Mouse (Mus musculus): ENCODE results near the gene Pex26. TPM values are rescaled to one million over a fixed set of nuclear protein-coding genes. Genes with fewer than 3 reads are reported as not detected.

Pex26 gene
- polyA plus RNA-seq, 1 experiment: 13.5 TPM

DNA sequence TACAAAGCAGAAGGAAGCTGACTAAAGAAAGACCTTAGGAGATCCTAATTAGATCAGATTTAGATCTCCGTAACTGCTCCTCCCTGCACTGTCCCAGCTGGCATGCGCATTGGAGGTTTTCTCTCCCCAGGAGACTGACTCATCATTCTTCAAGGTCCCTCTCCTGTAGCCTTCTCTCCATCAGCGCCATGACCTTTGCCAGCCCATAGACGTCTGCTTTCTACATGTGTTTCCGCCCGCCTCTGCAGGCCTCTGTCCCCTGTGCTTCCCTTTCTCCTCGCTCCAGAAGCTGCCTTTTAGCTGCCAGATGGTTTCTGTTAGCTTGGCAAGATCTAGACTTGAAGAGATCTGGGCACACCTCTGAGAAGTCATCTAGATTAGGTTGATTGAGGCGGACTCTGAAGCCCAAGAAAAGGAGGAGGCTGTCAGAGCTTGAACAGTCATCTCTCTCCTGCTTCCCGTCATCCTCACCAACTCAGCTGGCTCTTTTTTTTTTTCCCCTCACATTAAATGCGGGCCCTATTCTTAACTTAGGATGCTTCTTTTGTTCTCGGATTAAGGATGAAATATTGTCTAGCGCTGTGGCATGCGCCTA, 38.4 kb upstream of the Pex26 start:
- H3K4me3 ChIP-seq (replicated peaks; ENCODE audit: extremely low read depth, low read depth, low read length): no peak overlapping the region
- 76% methylated on average over 13 of the region's 13 CpGs for WGBS
- no peak for TF ChIP-seq CTCF (IDR thresholded peaks at IDR 0.05; ENCODE audit: insufficient read depth, low read length)
- TF ChIP-seq POLR2A (IDR thresholded peaks at IDR 0.05; ENCODE audit: borderline replicate concordance, extremely low read depth, low read depth, low read length): no peak
- no peak for DNase-seq
- H3K4me1 ChIP-seq (ENCODE audit: control insufficient read depth, insufficient read depth, low read length): peaks cover 2% of the 10 kb centered on the region

DNA sequence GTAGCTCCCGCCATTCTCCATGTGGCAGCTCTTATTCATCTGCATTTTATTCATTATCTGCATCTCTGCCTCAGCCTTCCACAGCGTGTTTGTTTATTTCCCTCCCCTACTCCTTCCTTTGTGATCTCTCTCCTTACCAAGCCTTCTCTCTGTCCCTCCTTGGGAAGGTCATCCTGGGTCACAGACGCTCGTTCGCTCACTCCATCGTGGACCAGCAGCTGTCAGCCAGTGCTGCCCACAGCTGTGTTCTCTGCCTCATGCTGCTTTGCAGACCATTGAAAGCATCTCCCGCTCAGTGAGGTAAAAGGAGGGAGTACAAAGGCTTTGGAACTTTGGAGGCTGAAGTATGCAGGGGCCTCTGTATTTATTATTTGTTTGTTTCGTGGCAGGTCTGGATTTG, 37.6 kb upstream of the Pex26 start:
- 67% methylated on average over 8 of the region's 8 CpGs for WGBS
- no peak for TF ChIP-seq POLR2A (IDR thresholded peaks at IDR 0.05; ENCODE audit: borderline replicate concordance, extremely low read depth, low read depth, low read length)
- TF ChIP-seq CTCF (IDR thresholded peaks at IDR 0.05; ENCODE audit: insufficient read depth, low read length): no peak
- H3K4me1 ChIP-seq (ENCODE audit: control insufficient read depth, insufficient read depth, low read length): peaks cover 2% of the 10 kb centered on the region

DNA sequence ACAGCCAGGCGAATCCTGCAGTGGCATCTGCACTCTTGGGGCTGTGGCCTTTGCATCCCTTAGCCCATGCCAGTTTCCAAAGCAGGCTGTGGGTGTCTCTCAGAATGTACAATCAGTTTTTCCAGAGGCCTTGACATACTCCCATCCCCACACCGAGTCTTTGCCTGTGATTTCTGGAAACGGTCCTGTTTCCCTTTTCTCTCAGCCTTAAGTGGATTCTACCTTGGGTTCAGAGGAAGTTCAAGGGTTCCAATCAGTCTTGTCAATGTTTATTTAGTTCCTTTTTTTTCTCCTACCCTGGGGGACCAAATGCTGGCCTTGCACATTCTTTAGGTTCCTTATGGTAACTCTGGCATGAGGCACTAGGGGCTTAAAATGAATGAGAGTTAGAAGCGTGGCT, 36.7 kb upstream of the Pex26 start:
- no peak for DNase-seq
- no peak for TF ChIP-seq POLR2A (IDR thresholded peaks at IDR 0.05; ENCODE audit: borderline replicate concordance, extremely low read depth, low read depth, low read length)
- TF ChIP-seq CTCF (IDR thresholded peaks at IDR 0.05; ENCODE audit: insufficient read depth, low read length): no peak
- Histone ChIP-seq H3K4me1 (ENCODE audit: control insufficient read depth, insufficient read depth, low read length) (peaks cover 2% of the 10 kb centered on the region), H3K4me3 (replicated peaks; ENCODE audit: extremely low read depth, low read depth, low read length) (no peak overlapping the region)
- 43% methylated on average over 4 of the region's 4 CpGs for WGBS

More for the DNA sequence above, 37.6 kb upstream of the Pex26 start:
- H3K4me3 ChIP-seq (replicated peaks; ENCODE audit: extremely low read depth, low read depth, low read length): no peak overlapping the region
- DNase-seq: no peak

- WGBS: 38% methylated on average over 3 of the region's 3 CpGs
- no peak overlapping the region for H3K4me3 ChIP-seq (replicated peaks; ENCODE audit: extremely low read depth, low read depth, low read length)
- DNase-seq: no peak
Measured at GRCm38 (mm10) chr6:121148360-121148759, 35.1 kb upstream of the Pex26 start.

GRCm38 (mm10) chr6:121149420-121149819, 34.0 kb upstream of the Pex26 start:
- no peak for DNase-seq
- 66% methylated on average over 3 of the region's 3 CpGs for WGBS
- Histone ChIP-seq H3K4me1 (ENCODE audit: control insufficient read depth, insufficient read depth, low read length) (no peaks in the 10 kb centered on the region), H3K4me3 (replicated peaks; ENCODE audit: extremely low read depth, low read depth, low read length) (no peak overlapping the region)
- no peak for TF ChIP-seq POLR2A (IDR thresholded peaks at IDR 0.05; ENCODE audit: borderline replicate concordance, extremely low read depth, low read depth, low read length)
- no peak for TF ChIP-seq CTCF (IDR thresholded peaks at IDR 0.05; ENCODE audit: insufficient read depth, low read length)

More at GRCm38 (mm10) chr6:121148360-121148759, 35.1 kb upstream of the Pex26 start:
- peaks cover under 1% of the 10 kb centered on the region for H3K4me1 ChIP-seq (ENCODE audit: control insufficient read depth, insufficient read depth, low read length)
- no peak for TF ChIP-seq POLR2A (IDR thresholded peaks at IDR 0.05; ENCODE audit: borderline replicate concordance, extremely low read depth, low read depth, low read length)
- no peak for TF ChIP-seq CTCF (IDR thresholded peaks at IDR 0.05; ENCODE audit: insufficient read depth, low read length)

DNA sequence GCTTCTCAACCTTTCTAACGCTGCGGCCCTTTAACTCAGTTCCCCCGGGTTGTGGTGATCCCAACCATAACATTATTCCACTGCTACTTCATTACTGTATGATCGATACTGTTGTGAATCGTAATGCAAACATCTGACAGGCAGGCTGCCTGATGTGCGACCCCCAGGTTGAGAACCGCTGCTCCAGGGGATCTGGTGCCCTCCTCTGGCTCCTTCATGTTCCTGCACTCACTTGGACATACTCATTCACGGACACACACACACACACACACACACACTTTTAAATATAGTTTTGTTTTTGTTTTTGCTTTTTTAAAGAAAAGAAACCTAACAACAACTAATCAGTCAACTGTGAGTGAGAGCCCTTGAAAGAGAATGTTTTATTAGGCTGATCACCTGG, 33.3 kb upstream of the Pex26 start:
- 98% methylated on average over 8 of the region's 8 CpGs for WGBS

DNA sequence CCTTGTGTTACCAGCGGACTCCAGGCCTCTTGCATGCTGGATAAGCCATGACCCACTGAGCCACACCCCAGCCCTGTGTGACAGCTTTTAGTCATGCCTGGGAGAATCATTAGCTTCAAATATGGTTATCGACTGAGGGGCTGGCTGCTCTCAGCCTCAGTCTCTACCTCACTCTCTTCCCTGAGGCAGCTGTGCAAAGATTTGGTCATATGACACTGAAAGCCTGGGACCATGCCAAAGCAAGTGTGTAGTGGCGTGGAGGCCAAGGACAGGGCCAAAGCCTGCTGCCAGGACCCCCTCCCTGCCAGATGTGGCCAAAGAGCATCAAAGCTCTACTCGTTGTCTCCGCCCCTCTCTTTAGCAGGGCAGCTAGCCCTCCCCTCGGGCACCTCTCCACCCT, 31.7 kb upstream of the Pex26 start:
- DNase-seq: no peak
- 49% methylated on average over 6 of the region's 6 CpGs for WGBS
- Histone ChIP-seq H3K4me3 (replicated peaks; ENCODE audit: extremely low read depth, low read depth, low read length) (no peak overlapping the region), H3K4me1 (ENCODE audit: control insufficient read depth, insufficient read depth, low read length) (no peaks in the 10 kb centered on the region)
- TF ChIP-seq POLR2A (IDR thresholded peaks at IDR 0.05; ENCODE audit: borderline replicate concordance, extremely low read depth, low read depth, low read length): no peak
- TF ChIP-seq CTCF (IDR thresholded peaks at IDR 0.05; ENCODE audit: insufficient read depth, low read length): no peak

More for the DNA sequence above, 33.3 kb upstream of the Pex26 start:
- Histone ChIP-seq H3K4me1 (ENCODE audit: control insufficient read depth, insufficient read depth, low read length) (no peaks in the 10 kb centered on the region), H3K4me3 (replicated peaks; ENCODE audit: extremely low read depth, low read depth, low read length) (no peak overlapping the region)
- no peak for DNase-seq
- TF ChIP-seq POLR2A (IDR thresholded peaks at IDR 0.05; ENCODE audit: borderline replicate concordance, extremely low read depth, low read depth, low read length): no peak
- no peak for TF ChIP-seq CTCF (IDR thresholded peaks at IDR 0.05; ENCODE audit: insufficient read depth, low read length)

- DNase-seq: no peak
- Histone ChIP-seq H3K4me1 (ENCODE audit: control insufficient read depth, insufficient read depth, low read length) (no peaks in the 10 kb centered on the region), H3K4me3 (replicated peaks; ENCODE audit: extremely low read depth, low read depth, low read length) (no peak overlapping the region)
- WGBS: 77% methylated on average over 8 of the region's 8 CpGs
- no peak for TF ChIP-seq CTCF (IDR thresholded peaks at IDR 0.05; ENCODE audit: insufficient read depth, low read length)
- no peak for TF ChIP-seq POLR2A (IDR thresholded peaks at IDR 0.05; ENCODE audit: borderline replicate concordance, extremely low read depth, low read depth, low read length)
Measured at GRCm38 (mm10) chr6:121153177-121153576, 30.3 kb upstream of the Pex26 start.

GRCm38 (mm10) chr6:121154451-121155300, 28.8 kb upstream of the Pex26 start:
- Histone ChIP-seq H3K4me1 (ENCODE audit: control insufficient read depth, insufficient read depth, low read length) (no peaks in the 10 kb centered on the region), H3K4me3 (replicated peaks; ENCODE audit: extremely low read depth, low read depth, low read length) (no peak overlapping the region)
- DNase-seq: no peak
- TF ChIP-seq POLR2A (IDR thresholded peaks at IDR 0.05; ENCODE audit: borderline replicate concordance, extremely low read depth, low read depth, low read length) (no peak), CTCF (IDR thresholded peaks at IDR 0.05; ENCODE audit: insufficient read depth, low read length) (no peak)
- WGBS: 81% methylated on average over 16 of the region's 16 CpGs

DNA sequence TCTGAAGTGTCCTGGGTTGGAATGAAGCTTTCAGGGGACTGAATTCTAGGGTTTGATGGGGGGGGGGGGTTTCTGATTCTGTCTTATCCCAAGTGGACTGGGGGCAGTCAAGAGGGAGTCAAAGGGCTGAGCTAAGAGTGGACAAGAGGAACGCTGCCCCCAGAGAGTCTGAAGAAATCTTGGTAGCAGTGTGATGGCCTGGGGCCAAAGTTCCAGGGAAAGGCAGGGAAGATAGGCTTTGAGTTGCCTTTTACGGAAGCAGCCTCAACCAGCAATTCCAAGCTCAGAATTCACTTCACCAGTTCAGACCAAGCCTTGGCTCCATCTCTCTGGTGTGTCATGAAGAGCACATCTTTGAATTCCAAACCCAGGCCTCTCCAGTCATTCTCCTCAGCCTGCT, 27.4 kb upstream of the Pex26 start:
- DNase-seq: no peak
- no peak for TF ChIP-seq CTCF (IDR thresholded peaks at IDR 0.05; ENCODE audit: insufficient read depth, low read length)
- no peak for TF ChIP-seq POLR2A (IDR thresholded peaks at IDR 0.05; ENCODE audit: borderline replicate concordance, extremely low read depth, low read depth, low read length)
- 72% methylated on average over 2 of the region's 2 CpGs for WGBS

More for the DNA sequence above, 27.4 kb upstream of the Pex26 start:
- Histone ChIP-seq H3K4me1 (ENCODE audit: control insufficient read depth, insufficient read depth, low read length) (no peaks in the 10 kb centered on the region), H3K4me3 (replicated peaks; ENCODE audit: extremely low read depth, low read depth, low read length) (no peak overlapping the region)

Data from lung, adult 2 months (tissue).